In genomic region chr16:32163891-32164290, GRCm38 (mm10) we compare ENCODE assay signal across 12 mouse cellular contexts. TPM values are rescaled to one million over a fixed set of nuclear protein-coding genes. Genes with fewer than 3 reads are reported as not detected.
A peak's percentile ranks its signal among the peaks of the same experiment; 100 is the strongest.
DNase-seq lines count a peak whose midpoint lies in the region; ATAC-seq and TF ChIP-seq lines count a peak whose summit lies in the region.
"Had no signal": no experiment of that assay in that cellular context is flagged by ENCODE, and none has a peak within 500 bp of the region (broad histone marks: within the 10 kb centered on the region; RNA-seq: fewer than 3 reads in every experiment).

No protein-coding gene starts in this region.

- H3K9me3 ChIP-seq in heart, embryonic 16.5 days (replicated peaks; ENCODE audit: control insufficient read depth, low read length): 0 out of 2 replicates have a peak, but pooled peaks cover 2% of the 10 kb centered on the region
- no peaks in the 10 kb centered on the region for H3K9me3 ChIP-seq in heart, embryonic 12.5 days (replicated peaks)
- H3K9me3 ChIP-seq in lung, embryonic 16.5 days (ENCODE audit: control insufficient read depth, low read length): no peaks in the 10 kb centered on the region
- H3K9me3 ChIP-seq in embryonic facial prominence, embryonic 15.5 days (replicated peaks): no peaks in the 10 kb centered on the region
- no peaks in the 10 kb centered on the region for H3K9me3 ChIP-seq in liver, postnatal 0 days (ENCODE audit: low read length)

- no peak for TF ChIP-seq CTCF in liver, postnatal 0 days (IDR thresholded peaks at IDR 0.05; ENCODE audit: low read depth)

- H3K9ac ChIP-seq in heart, embryonic 16.5 days (ENCODE audit: low read length): peak overlapping the region; percentile 72
- H3K9ac ChIP-seq in heart, embryonic 12.5 days: no peak overlapping the region
- H3K9ac ChIP-seq in lung, embryonic 16.5 days (ENCODE audit: low read length): peak overlapping the region; percentile 72
- no peak overlapping the region for H3K9ac ChIP-seq in embryonic facial prominence, embryonic 15.5 days
- peak overlapping the region; percentile 81 for H3K9ac ChIP-seq in liver, postnatal 0 days (replicated peaks)

- peak overlapping the region; percentile 72 for H3K4me2 ChIP-seq in heart, embryonic 16.5 days (ENCODE audit: low read depth, low read length)
- H3K4me2 ChIP-seq in heart, embryonic 12.5 days: no peak overlapping the region
- H3K4me2 ChIP-seq in lung, embryonic 16.5 days (ENCODE audit: low read depth, low read length): peak overlapping the region; percentile 67
- no peak overlapping the region for H3K4me2 ChIP-seq in embryonic facial prominence, embryonic 15.5 days (replicated peaks)
- peak overlapping the region; percentile 78 for H3K4me2 ChIP-seq in liver, postnatal 0 days (ENCODE audit: low read depth, low read length)

- no peaks in the 10 kb centered on the region for H3K36me3 ChIP-seq in heart, embryonic 16.5 days (ENCODE audit: control insufficient read depth, insufficient read depth)
- H3K36me3 ChIP-seq in heart, embryonic 12.5 days: no peaks in the 10 kb centered on the region
- H3K36me3 ChIP-seq in lung, embryonic 16.5 days (ENCODE audit: control insufficient read depth, insufficient read depth, low read length): no peaks in the 10 kb centered on the region
- no peaks in the 10 kb centered on the region for H3K36me3 ChIP-seq in embryonic facial prominence, embryonic 15.5 days
- H3K36me3 ChIP-seq in liver, postnatal 0 days (replicated peaks; ENCODE audit: insufficient read depth, low read length): no peaks in the 10 kb centered on the region; the same call in 1 of the 2 replicates

- DNase-seq in lung, postnatal 4 days: no peak
- DNase-seq in liver, postnatal 0 days: no peak
- DNase-seq in frontal cortex, postnatal 25 days (ENCODE audit: low spot score in 2 of 2): no peak
- no peak for DNase-seq in gastrocnemius, postnatal 10 days
- DNase-seq: cerebellum, adult 11 months; gastrocnemius, postnatal 14 days had no signal

- TF ChIP-seq EP300 in liver, postnatal 0 days (IDR thresholded peaks at IDR 0.05; ENCODE audit: low read depth): no peak

- peaks cover 5% of the 10 kb centered on the region; the same call in 1 of the 2 replicates for H3K27me3 ChIP-seq in heart, embryonic 16.5 days (ENCODE audit: control insufficient read depth, insufficient read depth, low read length)
- H3K27me3 ChIP-seq in heart, embryonic 12.5 days (replicated peaks): peaks cover 6% of the 10 kb centered on the region; the same call in 1 of the 2 replicates
- no peaks in the 10 kb centered on the region; the same call in 1 of the 2 replicates for H3K27me3 ChIP-seq in lung, embryonic 16.5 days (ENCODE audit: control insufficient read depth, insufficient read depth, low read depth, low read length)
- H3K27me3 ChIP-seq in embryonic facial prominence, embryonic 15.5 days: peaks cover 3% of the 10 kb centered on the region; the same call in 1 of the 2 replicates
- H3K27me3 ChIP-seq in liver, postnatal 0 days (ENCODE audit: insufficient read depth, low read length): no peaks in the 10 kb centered on the region

- no peak overlapping the region for H3K27ac ChIP-seq in heart, embryonic 16.5 days (ENCODE audit: low read length)
- no peak overlapping the region for H3K27ac ChIP-seq in heart, embryonic 12.5 days (ENCODE audit: poor library complexity, severe bottlenecking)
- H3K27ac ChIP-seq in lung, embryonic 16.5 days (ENCODE audit: low read length): peak overlapping the region; percentile 49
- no peak overlapping the region for H3K27ac ChIP-seq in embryonic facial prominence, embryonic 15.5 days (replicated peaks)
- H3K27ac ChIP-seq in liver, postnatal 0 days (ENCODE audit: low read depth): peak overlapping the region; percentile 85

- H3K4me1 ChIP-seq in heart, embryonic 16.5 days (ENCODE audit: control insufficient read depth, insufficient read depth, low read length): peaks cover 11% of the 10 kb centered on the region
- peaks cover 12% of the 10 kb centered on the region for H3K4me1 ChIP-seq in heart, embryonic 12.5 days (replicated peaks)
- H3K4me1 ChIP-seq in lung, embryonic 16.5 days (replicated peaks; ENCODE audit: control insufficient read depth, insufficient read depth, low read length): peaks cover 5% of the 10 kb centered on the region; the same call in 1 of the 2 replicates
- H3K4me1 ChIP-seq in embryonic facial prominence, embryonic 15.5 days: peaks cover 8% of the 10 kb centered on the region
- peaks cover 21% of the 10 kb centered on the region for H3K4me1 ChIP-seq in liver, postnatal 0 days (ENCODE audit: insufficient read depth)

- no peak for ATAC-seq in heart, embryonic 16.5 days (replicated peaks; ENCODE audit: extremely low read depth, insufficient read depth, low FRiP score)
- no peak for ATAC-seq in heart, embryonic 12.5 days (ENCODE audit: insufficient number of reproducible peaks, low FRiP score)
- no peak for ATAC-seq in lung, embryonic 16.5 days (ENCODE audit: low read depth)
- no peak for ATAC-seq in embryonic facial prominence, embryonic 15.5 days (ENCODE audit: insufficient number of reproducible peaks, low FRiP score, low TSS enrichment, low read depth)
- ATAC-seq in liver, postnatal 0 days: no peak
- ATAC-seq: hindbrain, embryonic 16.5 days had no signal

- 71% methylated on average over 5 of the region's 5 CpGs for WGBS in heart, embryonic 16.5 days
- WGBS in heart, embryonic 12.5 days: 74% methylated on average over 5 of the region's 5 CpGs
- WGBS in lung, embryonic 16.5 days: 70% methylated on average over 5 of the region's 5 CpGs
- WGBS in embryonic facial prominence, embryonic 15.5 days: 72% methylated on average over 5 of the region's 5 CpGs
- 32% methylated on average over 5 of the region's 5 CpGs for WGBS in liver, postnatal 0 days (ENCODE audit: insufficient replicate concordance)

- peak overlapping the region; percentile 56 for H3K4me3 ChIP-seq in heart, embryonic 16.5 days (ENCODE audit: low read length)
- H3K4me3 ChIP-seq in heart, embryonic 12.5 days: no peak overlapping the region
- H3K4me3 ChIP-seq in lung, embryonic 16.5 days (ENCODE audit: low read length): peak overlapping the region; percentile 55
- H3K4me3 ChIP-seq in embryonic facial prominence, embryonic 15.5 days (replicated peaks): peak overlapping the region; percentile 44; the same call in 1 of the 2 replicates
- peak overlapping the region; percentile 73 for H3K4me3 ChIP-seq in liver, postnatal 0 days (ENCODE audit: low read depth, low read length)

RNA-seq across cellular contexts. Expression of gene Nrros, which starts 1.5 kb away (rescaled TPM):
- polyA plus RNA-seq in heart, embryonic 16.5 days (2015; fragmentation: Nextera tagmentation; extraction: Ambion mirVana): 18.1 and 20.5 TPM in 2 replicates
- polyA plus RNA-seq in heart, embryonic 12.5 days (2016; fragmentation: Nextera tagmentation; extraction: Ambion mirVana): 5.2 and 6.1 TPM in 2 replicates
- polyA plus RNA-seq in lung, embryonic 16.5 days (2015; fragmentation: Nextera tagmentation; extraction: Ambion mirVana): 45.8 and 51.1 TPM in 2 replicates
- polyA plus RNA-seq in embryonic facial prominence, embryonic 15.5 days (2015; fragmentation: Nextera tagmentation; extraction: Ambion mirVana): 21.1 and 23.6 TPM in 2 replicates
- 18.5 and 20.5 TPM in 2 replicates for polyA plus RNA-seq in liver, postnatal 0 days (2015; fragmentation: Nextera tagmentation; extraction: Ambion mirVana)
- total RNA-seq in gastrocnemius, postnatal 10 days (2021): 1 to 10 TPM; 7.4 to 9.0 TPM

RNA-seq across cellular contexts. Expression of gene Bex6, which starts 15.7 kb away (rescaled TPM):
- polyA plus RNA-seq in heart, embryonic 16.5 days (2015; fragmentation: Nextera tagmentation; extraction: Ambion mirVana): 0.47 and 1.1 TPM in 2 replicates
- not detected in 2 replicates for polyA plus RNA-seq in heart, embryonic 12.5 days (2016; fragmentation: Nextera tagmentation; extraction: Ambion mirVana)
- 0.28 TPM in 1 of 2 replicates, not detected in the other for polyA plus RNA-seq in lung, embryonic 16.5 days (2015; fragmentation: Nextera tagmentation; extraction: Ambion mirVana)
- polyA plus RNA-seq in embryonic facial prominence, embryonic 15.5 days (2015; fragmentation: Nextera tagmentation; extraction: Ambion mirVana): 0.23 and 0.30 TPM in 2 replicates
- polyA plus RNA-seq in liver, postnatal 0 days (2015; fragmentation: Nextera tagmentation; extraction: Ambion mirVana): 0.94 and 1.2 TPM in 2 replicates
- under 1 TPM in 1 of 2 experiments, not detected in 1; 0.47 TPM for total RNA-seq in gastrocnemius, postnatal 10 days (2021)
- total RNA-seq: gastrocnemius, postnatal 14 days; layer of hippocampus, postnatal 10 days had no signal
- polyA plus RNA-seq: hindbrain, embryonic 16.5 days had no signal

Comparison
In these comparisons a context has a peak if more than half of its experiments do, and no peak if none do; other contexts are left out.
1. H3K4me2 ChIP-seq: peak in heart, embryonic 16.5 days (single experiment), lung, embryonic 16.5 days (single experiment) and liver, postnatal 0 days (single experiment); none in heart, embryonic 12.5 days (single experiment) and embryonic facial prominence, embryonic 15.5 days (single experiment).
2. H3K9ac ChIP-seq: peak in heart, embryonic 16.5 days (single experiment), lung, embryonic 16.5 days (single experiment) and liver, postnatal 0 days (single experiment); none in heart, embryonic 12.5 days (single experiment) and embryonic facial prominence, embryonic 15.5 days (single experiment).
3. H3K27ac ChIP-seq: peak in lung, embryonic 16.5 days (single experiment) and liver, postnatal 0 days (single experiment); none in heart, embryonic 16.5 days (single experiment), heart, embryonic 12.5 days (single experiment) and embryonic facial prominence, embryonic 15.5 days (single experiment).